Mouse (Mus musculus): Measurements from ENCODE around the gene Olfr985.

Gene Olfr985

DNA sequence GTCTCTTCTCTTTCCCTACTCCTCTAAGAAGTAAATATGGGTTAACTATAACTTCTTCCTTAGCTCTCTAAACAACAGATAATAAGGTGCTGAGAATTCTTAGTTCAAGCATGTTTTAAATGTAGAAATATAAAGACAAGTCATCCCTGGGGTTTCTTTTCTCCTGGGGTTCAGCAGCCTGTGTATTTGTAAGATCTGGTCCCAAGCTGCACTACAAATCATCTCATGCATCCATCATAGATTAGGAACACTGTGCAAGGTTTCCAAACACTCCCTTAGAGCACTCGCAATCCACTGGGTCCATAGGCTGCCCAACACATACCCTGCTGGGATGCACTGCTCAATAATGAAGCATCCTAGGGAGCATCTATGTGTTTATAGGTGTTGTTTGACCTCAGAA lies at the start of gene Olfr985:
Olfr985 (minus strand) TSS at position 101 of the 400 bp plus-strand sequence.
- DNase-seq (ENCODE audit: low spot score): no peak

GRCm38 (mm10) chr9:40177017-40177416 lies 47.0 kb upstream of the Olfr985 start:
- no peak for DNase-seq (ENCODE audit: low spot score)

- no peak for DNase-seq (ENCODE audit: low spot score)
Observed at GRCm38 (mm10) chr9:40166446-40166845, 36.5 kb upstream of the Olfr985 start.

- no peak for DNase-seq (ENCODE audit: low spot score)
Observed at GRCm38 (mm10) chr9:40155118-40155644, 25.2 kb upstream of the Olfr985 start.

- DNase-seq (ENCODE audit: low spot score): no peak
Observed at GRCm38 (mm10) chr9:40141544-40141943, 11.6 kb upstream of the Olfr985 start.

GRCm38 (mm10) chr9:40139484-40139883 lies 9.5 kb upstream of the Olfr985 start:
- no peak for DNase-seq (ENCODE audit: low spot score)

GRCm38 (mm10) chr9:40136987-40137688 lies 7.2 kb upstream of the Olfr985 start:
- no peak for DNase-seq (ENCODE audit: low spot score)

DNA sequence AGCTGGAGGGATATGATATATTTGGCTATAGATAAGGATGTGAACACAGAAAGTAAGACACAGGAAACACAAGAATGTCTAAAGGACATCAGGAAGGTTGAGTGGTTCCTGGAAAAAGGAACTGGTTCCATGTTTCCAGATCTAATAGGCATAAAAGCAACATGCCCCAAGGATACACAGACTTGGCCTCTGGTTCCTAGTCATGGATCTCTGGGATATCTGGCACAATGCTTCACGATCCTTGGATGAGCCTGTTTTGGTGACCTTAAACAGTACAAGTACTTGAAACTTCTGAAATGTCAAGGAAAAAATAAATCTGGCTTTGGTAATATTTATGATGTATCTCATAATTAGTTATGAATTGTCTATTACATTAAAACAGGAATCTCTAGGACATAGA lies 572 bp upstream of the Olfr985 start:
- DNase-seq (ENCODE audit: low spot score): no peak

DNA sequence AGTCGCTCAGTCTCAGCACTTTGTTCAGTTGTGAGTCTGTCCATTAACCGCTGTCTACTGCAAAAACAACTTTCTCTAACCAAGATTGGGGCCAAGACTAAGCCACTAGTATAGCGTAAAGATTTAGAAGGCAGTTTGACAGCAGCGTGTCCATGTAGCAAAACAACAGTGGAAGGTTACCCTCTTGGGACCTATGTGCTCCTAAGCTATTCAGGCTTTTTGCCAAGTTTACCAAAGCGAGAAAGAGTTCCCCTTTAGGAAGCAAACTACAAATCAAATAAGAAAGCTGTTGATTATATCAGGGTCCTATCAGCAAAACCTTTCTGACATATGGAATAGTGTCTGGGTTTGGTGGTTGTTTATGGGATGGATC lies 12.7 kb downstream of the Olfr985 start:
- no peak for DNase-seq (ENCODE audit: low spot score)

DNA sequence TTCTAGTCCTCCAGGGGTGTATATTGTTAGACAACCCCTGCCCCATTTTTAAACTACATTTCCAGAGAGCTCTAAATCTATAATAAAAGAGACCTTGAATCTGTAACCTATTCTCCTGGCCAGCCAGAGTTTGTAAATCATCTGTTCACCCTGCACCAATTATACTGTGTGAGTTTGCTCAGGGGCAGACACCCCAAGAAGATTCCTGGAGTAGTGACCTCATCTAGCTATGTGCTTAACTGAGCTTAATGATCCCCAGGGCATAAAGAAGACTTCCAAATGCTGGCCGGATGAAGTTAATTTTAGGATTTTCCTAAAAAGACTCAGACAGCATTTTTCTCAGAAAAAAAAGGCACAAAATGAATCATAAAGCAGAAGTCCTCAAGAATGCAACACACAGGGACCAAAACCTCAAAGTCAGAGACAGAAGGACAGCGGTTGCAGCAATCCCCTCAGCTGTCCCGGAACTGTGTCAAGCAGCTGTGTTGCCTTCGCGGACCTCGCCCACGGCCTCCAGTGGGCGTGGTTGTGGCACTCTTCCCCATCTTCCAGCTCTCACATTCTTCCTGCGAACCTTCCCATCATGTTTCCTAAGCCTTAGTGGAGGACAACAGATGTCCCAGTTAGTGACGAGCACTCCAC lies 13.2 kb downstream of the Olfr985 start:
- DNase-seq (ENCODE audit: low spot score): peak; percentile 9

GRCm38 (mm10) chr9:40114106-40114505 lies 15.9 kb downstream of the Olfr985 start, which contains the start of gene Olfr984:
TSS of gene Olfr984 (minus strand) at chr9:40114206.
- DNase-seq (ENCODE audit: low spot score): no peak

GRCm38 (mm10) chr9:40094769-40095168 lies 35.2 kb downstream of the Olfr985 start:
- DNase-seq (ENCODE audit: low spot score): no peak

- DNase-seq (ENCODE audit: low spot score): no peak
Observed at GRCm38 (mm10) chr9:40093495-40093894, 36.5 kb downstream of the Olfr985 start, which contains the start of gene Olfr983. TSS of gene Olfr983 (minus strand) at chr9:40093595.

Measured in testis, postnatal 14 days (tissue).